Mouse (Mus musculus) olfactory bulb, adult 2 months (tissue): ENCODE measurements around the gene Tubg1.

Source experiments
- CTCF ChIP-seq: fragments of 200-500 bp; IDR thresholded peaks from 2 replicates; pipeline ENCODE4 v1.5.1; 2012; ENCODE audit warnings: low read depth, mild to moderate bottlenecking, low read length, moderate library complexity; ENCODE audit not compliant: insufficient read depth
- POLR2A ChIP-seq: fragments of 200-500 bp; IDR thresholded peaks from 2 replicates; pipeline ENCODE4 v1.6.1; 2012; ENCODE audit warnings: mild to moderate bottlenecking, low read depth, low read length, moderate library complexity; ENCODE audit not compliant: insufficient read depth

GRCm38 (mm10) chr11:101151063-101151462, 31.3 kb downstream of the Tubg1 start:
- no peak for TF ChIP-seq CTCF
- no peak for TF ChIP-seq POLR2A
